8 mouse cellular contexts compared by ENCODE assay signal in the genomic region with DNA sequence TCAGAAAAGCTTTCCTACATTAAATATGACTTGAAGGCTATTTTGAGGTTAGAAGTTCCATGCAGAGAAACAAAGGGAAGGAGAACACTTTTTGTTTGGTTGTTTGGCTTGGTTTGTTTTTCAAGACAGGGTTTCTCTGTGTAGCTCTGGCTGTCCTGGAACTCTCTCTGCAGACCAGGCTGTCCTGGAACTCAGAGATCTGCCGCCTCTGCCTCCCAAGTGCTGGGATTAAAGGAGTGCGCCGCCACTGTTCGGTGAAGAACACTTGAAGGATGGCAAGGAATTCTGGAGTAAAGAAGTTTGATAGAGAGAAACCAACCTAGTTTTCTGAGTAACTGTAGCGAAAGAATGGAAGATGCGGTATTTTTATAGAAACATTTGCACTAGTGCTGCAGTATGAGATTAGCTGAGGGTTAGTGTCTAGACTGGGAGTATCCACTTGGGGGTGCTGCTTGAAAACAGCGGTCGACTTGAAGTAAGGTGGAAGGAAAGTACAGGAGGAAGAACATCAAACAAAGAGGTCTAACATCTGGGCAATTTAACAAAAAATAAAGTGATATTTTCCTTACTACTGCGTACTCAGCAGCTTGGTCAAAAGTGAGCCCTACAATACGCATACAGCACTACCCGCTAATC. TPM values are rescaled to one million over a fixed set of nuclear protein-coding genes. Genes with fewer than 3 reads are reported as not detected.
A peak's percentile ranks its signal among the peaks of the same experiment; 100 is the strongest.
DNase-seq lines count a peak whose midpoint lies in the region; ATAC-seq and TF ChIP-seq lines count a peak whose summit lies in the region.

No protein-coding gene starts in this region.

- ATAC-seq in activated CD4-positive, CD25-positive, alpha-beta regulatory T cell, adult 4 months, result peak; percentile 70
- ATAC-seq in forebrain, embryonic 16.5 days, result peak; percentile 85
- ATAC-seq in liver, embryonic 15.5 days (ENCODE audit: insufficient read depth), result peak; percentile 75

- H3K4me2 ChIP-seq in forebrain, embryonic 16.5 days (ENCODE audit: low read length), result peak overlapping the region; percentile 46
- H3K4me2 ChIP-seq in liver, embryonic 15.5 days, result peak overlapping the region; percentile 98

- H3K9ac ChIP-seq in forebrain, embryonic 16.5 days (replicated peaks; ENCODE audit: low read depth, low read length), result peak overlapping the region; percentile 42
- H3K9ac ChIP-seq in liver, embryonic 15.5 days, result peak overlapping the region; percentile 82

- TF ChIP-seq POLR2A in kidney, adult 2 months (IDR thresholded peaks at IDR 0.05; ENCODE audit: low read depth, low read length), result no peak

- no peaks in the 10 kb centered on the region for H3K36me3 ChIP-seq in kidney, adult 2 months (ENCODE audit: control insufficient read depth, insufficient read depth, low read length)
- no peaks in the 10 kb centered on the region for H3K36me3 ChIP-seq in forebrain, embryonic 16.5 days (ENCODE audit: control insufficient read depth, insufficient read depth)
- H3K36me3 ChIP-seq in liver, embryonic 15.5 days (replicated peaks), result no peaks in the 10 kb centered on the region

- H3K4me1 ChIP-seq in kidney, adult 2 months (ENCODE audit: control insufficient read depth, insufficient read depth, low read length), result peaks cover 9% of the 10 kb centered on the region; the same call in 1 of the 2 replicates
- peaks cover 10% of the 10 kb centered on the region for H3K4me1 ChIP-seq in forebrain, embryonic 16.5 days (replicated peaks; ENCODE audit: control insufficient read depth, insufficient read depth, low read length)
- H3K4me1 ChIP-seq in liver, embryonic 15.5 days (replicated peaks), result peaks cover 51% of the 10 kb centered on the region

- 2% methylated on average over 11 of the region's 11 CpGs for WGBS in kidney, adult 2 months
- WGBS in forebrain, embryonic 16.5 days, result under 1% methylated on average over 11 of the region's 11 CpGs
- WGBS in liver, embryonic 15.5 days (ENCODE audit: insufficient replicate concordance), result 4% methylated on average over 11 of the region's 11 CpGs

- DNase-seq in kidney, adult 2 months, result no peak
- DNase-seq in kidney, postnatal 4 days, result no peak
- peak; percentile 59 for DNase-seq in thymus, postnatal 4 days
- DNase-seq in natural killer cell, adult 2 months (ENCODE audit: low spot score in 2 of 2), result no peak
- no peak for DNase-seq in spleen, adult 18-20 months

- H3K27ac ChIP-seq in kidney, adult 2 months (ENCODE audit: insufficient read depth, low read depth, low read length), result peak overlapping the region; percentile 40; the same call in 1 of the 2 replicates
- H3K27ac ChIP-seq in forebrain, embryonic 16.5 days (ENCODE audit: low read length), result peak overlapping the region; percentile 63; the same call in 1 of the 2 replicates
- H3K27ac ChIP-seq in liver, embryonic 15.5 days (replicated peaks), result peak overlapping the region; percentile 39

- peak overlapping the region; percentile 45 for H3K4me3 ChIP-seq in kidney, adult 2 months (ENCODE audit: insufficient read depth, low read depth, low read length)
- peak overlapping the region; percentile 99 for H3K4me3 ChIP-seq in forebrain, embryonic 16.5 days (replicated peaks; ENCODE audit: low read length)
- peak overlapping the region; percentile 90 for H3K4me3 ChIP-seq in liver, embryonic 15.5 days (replicated peaks)

- peak; percentile 29; the same call in 1 of the 2 replicates for TF ChIP-seq CTCF in kidney, adult 2 months (conservative IDR thresholded peaks at IDR 0.05; ENCODE audit: insufficient read depth, insufficient read length, low read depth, low read length)

- H3K27me3 ChIP-seq in kidney, adult 2 months (replicated peaks; ENCODE audit: control insufficient read depth, insufficient read depth, low read length), result no peaks in the 10 kb centered on the region
- no peaks in the 10 kb centered on the region for H3K27me3 ChIP-seq in forebrain, embryonic 16.5 days (replicated peaks; ENCODE audit: control insufficient read depth, insufficient read depth, low read length)
- no peaks in the 10 kb centered on the region for H3K27me3 ChIP-seq in liver, embryonic 15.5 days

- no peaks in the 10 kb centered on the region for H3K9me3 ChIP-seq in forebrain, embryonic 16.5 days (ENCODE audit: control insufficient read depth, low read length)
- H3K9me3 ChIP-seq in liver, embryonic 15.5 days (replicated peaks), result no peaks in the 10 kb centered on the region

RNA-seq across cellular contexts. Expression of a gene that starts 10.9 kb away (rescaled TPM):
- 107 and 111 TPM in 2 replicates for polyA plus RNA-seq in kidney, adult 2 months (2012; rRNA removed)
- 10 to 100 TPM; 42.8 to 46.3 TPM for polyA plus RNA-seq in activated CD4-positive, CD25-positive, alpha-beta regulatory T cell, adult 4 months (2017; shearing (Covaris generic))
- 120 and 130 TPM in 2 replicates for polyA plus RNA-seq in forebrain, embryonic 16.5 days (2015; fragmentation: Nextera tagmentation; extraction: Ambion mirVana)
- 27.0 and 31.2 TPM in 2 replicates for polyA plus RNA-seq in liver, embryonic 15.5 days (2015; fragmentation: Nextera tagmentation; extraction: Ambion mirVana)

RNA-seq across cellular contexts. Expression of a gene that starts 11.2 kb away (rescaled TPM):
- polyA plus RNA-seq in kidney, adult 2 months (2012; rRNA removed), result 10.7 and 10.8 TPM in 2 replicates
- polyA plus RNA-seq in activated CD4-positive, CD25-positive, alpha-beta regulatory T cell, adult 4 months (2017; shearing (Covaris generic)), result 10 to 100 TPM; 13.5 to 17.5 TPM
- 21.8 and 25.9 TPM in 2 replicates for polyA plus RNA-seq in forebrain, embryonic 16.5 days (2015; fragmentation: Nextera tagmentation; extraction: Ambion mirVana)
- polyA plus RNA-seq in liver, embryonic 15.5 days (2015; fragmentation: Nextera tagmentation; extraction: Ambion mirVana), result 15.7 and 17.0 TPM in 2 replicates

RNA-seq across cellular contexts. Expression of a gene that starts 19.8 kb away (rescaled TPM):
- polyA plus RNA-seq in kidney, adult 2 months (2012; rRNA removed), result 8.4 and 10.0 TPM in 2 replicates
- polyA plus RNA-seq in activated CD4-positive, CD25-positive, alpha-beta regulatory T cell, adult 4 months (2017; shearing (Covaris generic)), result 10 to 100 TPM; 55.0 to 74.4 TPM
- 79.5 and 80.8 TPM in 2 replicates for polyA plus RNA-seq in forebrain, embryonic 16.5 days (2015; fragmentation: Nextera tagmentation; extraction: Ambion mirVana)
- 47.3 and 48.8 TPM in 2 replicates for polyA plus RNA-seq in liver, embryonic 15.5 days (2015; fragmentation: Nextera tagmentation; extraction: Ambion mirVana)

RNA-seq across cellular contexts. Expression of a gene that starts 52.6 kb away (rescaled TPM):
- polyA plus RNA-seq in kidney, adult 2 months (2012; rRNA removed), result 4.8 and 5.5 TPM in 2 replicates
- polyA plus RNA-seq in activated CD4-positive, CD25-positive, alpha-beta regulatory T cell, adult 4 months (2017; shearing (Covaris generic)), result 1 to 10 TPM; 1.5 to 2.9 TPM
- 3.4 and 3.7 TPM in 2 replicates for polyA plus RNA-seq in forebrain, embryonic 16.5 days (2015; fragmentation: Nextera tagmentation; extraction: Ambion mirVana)
- polyA plus RNA-seq in liver, embryonic 15.5 days (2015; fragmentation: Nextera tagmentation; extraction: Ambion mirVana), result 3.0 and 3.2 TPM in 2 replicates

RNA-seq across cellular contexts. Expression of a gene that starts 57.6 kb away (rescaled TPM):
- polyA plus RNA-seq in kidney, adult 2 months (2012; rRNA removed), result 11.4 and 12.2 TPM in 2 replicates
- polyA plus RNA-seq in activated CD4-positive, CD25-positive, alpha-beta regulatory T cell, adult 4 months (2017; shearing (Covaris generic)), result 1 to 10 TPM; 9.7 to 9.8 TPM
- 23.8 and 25.3 TPM in 2 replicates for polyA plus RNA-seq in forebrain, embryonic 16.5 days (2015; fragmentation: Nextera tagmentation; extraction: Ambion mirVana)
- 4.0 and 4.1 TPM in 2 replicates for polyA plus RNA-seq in liver, embryonic 15.5 days (2015; fragmentation: Nextera tagmentation; extraction: Ambion mirVana)

Comparison
In these comparisons a context has a peak if more than half of its experiments do, and no peak if none do; other contexts are left out.
1. H3K4me3 ChIP-seq: peak in every context shown above with its lines; median percentile 99 in forebrain, embryonic 16.5 days; 90 in liver, embryonic 15.5 days; 45 in kidney, adult 2 months.